ENCODE assay signal across 15 mouse cellular contexts in genomic region chr6:88960941-88961340, GRCm38 (mm10). TPM values are rescaled to one million over a fixed set of nuclear protein-coding genes. Genes with fewer than 3 reads are reported as not detected.
DNase-seq lines count a peak whose midpoint lies in the region; ATAC-seq and TF ChIP-seq lines count a peak whose summit lies in the region.
"Had no signal": no experiment of that assay in that cellular context is flagged by ENCODE, and none has a peak within 500 bp of the region (broad histone marks: within the 10 kb centered on the region; RNA-seq: fewer than 3 reads in every experiment).

No protein-coding gene starts in this region.

- 0 out of 2 replicates have a peak, but pooled peaks have one; percentile 9 for ATAC-seq in kidney, postnatal 0 days (replicated peaks; ENCODE audit: low FRiP score, low read depth)
- no peak for ATAC-seq in neural tube, embryonic 11.5 days (ENCODE audit: insufficient read depth, low FRiP score, low TSS enrichment)
- ATAC-seq: inflammation-experienced regulatory T-cells, adult 6 months had no signal

- DNase-seq in heart, embryonic 10.5 days (ENCODE audit: low spot score), result no peak
- no peak for DNase-seq in heart, postnatal 25 days (ENCODE audit: low spot score)
- peak; percentile 54 for DNase-seq in kidney, postnatal 0 days (ENCODE audit: low spot score)
- DNase-seq in kidney, postnatal 4 days, result no peak
- peak; percentile 10 for DNase-seq in neural tube, embryonic 11.5 days (ENCODE audit: low spot score)
- no peak for DNase-seq in neural tube, embryonic 10.5 days (ENCODE audit: extremely low spot score, low spot score)
- no peak for DNase-seq in adipocyte (ENCODE audit: low spot score)
- DNase-seq: cerebellum, adult 9-10 months; gastrocnemius, postnatal 36 days; lung, adult 2 months; right cerebral cortex, postnatal 4 days; thymus, postnatal 36 days had no signal

- no peaks in the 10 kb centered on the region for H3K9me3 ChIP-seq in heart, embryonic 10.5 days
- no peaks in the 10 kb centered on the region for H3K9me3 ChIP-seq in kidney, postnatal 0 days (replicated peaks; ENCODE audit: low read length)
- H3K9me3 ChIP-seq in neural tube, embryonic 11.5 days (ENCODE audit: control insufficient read depth, low read length), result no peaks in the 10 kb centered on the region
- H3K9me3 ChIP-seq: limb, embryonic 15.5 days had no signal

- no peak for TF ChIP-seq CTCF in kidney, postnatal 0 days (IDR thresholded peaks at IDR 0.05; ENCODE audit: low read depth)
- TF ChIP-seq CTCF in olfactory bulb, adult 2 months (IDR thresholded peaks at IDR 0.05; ENCODE audit: insufficient read depth, low read depth, low read length), result no peak

- intact Hi-C loops in heart, postnatal 25 days (cut with DNase I), result no loop called here

- H3K27ac ChIP-seq in heart, embryonic 10.5 days, result peak overlapping the region; percentile 81
- no peak overlapping the region for H3K27ac ChIP-seq in kidney, postnatal 0 days
- H3K27ac ChIP-seq in neural tube, embryonic 11.5 days (ENCODE audit: low read depth, low read length), result no peak overlapping the region
- peak overlapping the region; percentile 13; the same call in 1 of the 2 replicates for H3K27ac ChIP-seq in olfactory bulb, adult 2 months (ENCODE audit: insufficient read depth, low read depth, low read length)
- H3K27ac ChIP-seq: limb, embryonic 15.5 days had no signal

- H3K27me3 ChIP-seq in heart, embryonic 10.5 days (ENCODE audit: insufficient read depth, poor library complexity, severe bottlenecking), result peaks cover 9% of the 10 kb centered on the region
- H3K27me3 ChIP-seq in kidney, postnatal 0 days (ENCODE audit: insufficient read depth, low read length), result no peaks in the 10 kb centered on the region
- no peaks in the 10 kb centered on the region for H3K27me3 ChIP-seq in neural tube, embryonic 11.5 days (ENCODE audit: control insufficient read depth, insufficient read depth, low read length)
- H3K27me3 ChIP-seq: limb, embryonic 15.5 days had no signal

- H3K9ac ChIP-seq in kidney, postnatal 0 days (ENCODE audit: low read depth, low read length), result no peak overlapping the region
- no peak overlapping the region for H3K9ac ChIP-seq in neural tube, embryonic 11.5 days (ENCODE audit: low read length)
- H3K9ac ChIP-seq: limb, embryonic 15.5 days had no signal

- TF ChIP-seq POLR2A in olfactory bulb, adult 2 months (IDR thresholded peaks at IDR 0.05; ENCODE audit: insufficient read depth, low read depth, low read length), result no peak

- H3K4me1 ChIP-seq in heart, embryonic 10.5 days, result peaks cover 30% of the 10 kb centered on the region
- no peaks in the 10 kb centered on the region for H3K4me1 ChIP-seq in kidney, postnatal 0 days (replicated peaks; ENCODE audit: insufficient read depth, low read length)
- peaks cover 14% of the 10 kb centered on the region for H3K4me1 ChIP-seq in neural tube, embryonic 11.5 days (ENCODE audit: control insufficient read depth, insufficient read depth, low read length)
- H3K4me1 ChIP-seq in olfactory bulb, adult 2 months (ENCODE audit: control insufficient read depth, insufficient read depth, low read length), result peaks cover 41% of the 10 kb centered on the region

- 41% methylated on average over 4 of the region's 4 CpGs for WGBS in heart, embryonic 10.5 days
- 55% methylated on average over 4 of the region's 4 CpGs for WGBS in kidney, postnatal 0 days
- 83% methylated on average over 4 of the region's 4 CpGs for WGBS in neural tube, embryonic 11.5 days
- WGBS in olfactory bulb, adult 2 months, result 94% methylated on average over 4 of the region's 4 CpGs

- H3K4me3 ChIP-seq in heart, embryonic 10.5 days, result no peak overlapping the region
- H3K4me3 ChIP-seq in kidney, postnatal 0 days (replicated peaks; ENCODE audit: low read depth, low read length), result no peak overlapping the region
- no peak overlapping the region for H3K4me3 ChIP-seq in neural tube, embryonic 11.5 days (ENCODE audit: low read depth, low read length)
- H3K4me3 ChIP-seq in olfactory bulb, adult 2 months (ENCODE audit: insufficient read depth, low read depth, low read length), result no peak overlapping the region
- H3K4me3 ChIP-seq: limb, embryonic 15.5 days had no signal

- no peak overlapping the region for H3K4me2 ChIP-seq in kidney, postnatal 0 days (ENCODE audit: low read length)
- no peak overlapping the region for H3K4me2 ChIP-seq in neural tube, embryonic 11.5 days (ENCODE audit: low read depth)
- H3K4me2 ChIP-seq: limb, embryonic 15.5 days had no signal

- H3K36me3 ChIP-seq in heart, embryonic 10.5 days, result no peaks in the 10 kb centered on the region
- H3K36me3 ChIP-seq in kidney, postnatal 0 days (ENCODE audit: insufficient read depth, low read length), result no peaks in the 10 kb centered on the region
- H3K36me3 ChIP-seq in neural tube, embryonic 11.5 days (ENCODE audit: control insufficient read depth, insufficient read depth, low read length), result no peaks in the 10 kb centered on the region
- H3K36me3 ChIP-seq: limb, embryonic 15.5 days had no signal

RNA-seq across cellular contexts. Expression of gene Tpra1, which starts 58.9 kb away (rescaled TPM):
- polyA plus RNA-seq in heart, embryonic 10.5 days (2016; fragmentation: Nextera tagmentation; extraction: Ambion mirVana), result 46.1 and 52.4 TPM in 2 replicates
- 10 to 100 TPM; 36.4 to 37.2 TPM for total RNA-seq in heart, postnatal 25 days (2021)
- polyA plus RNA-seq in kidney, postnatal 0 days (2015; fragmentation: Nextera tagmentation; extraction: Ambion mirVana), result 62.2 and 71.1 TPM in 2 replicates
- 44.8 and 48.8 TPM in 2 replicates for polyA plus RNA-seq in neural tube, embryonic 11.5 days (2014; fragmentation: Nextera tagmentation; extraction: Ambion mirVana)
- polyA plus RNA-seq in olfactory bulb, adult 2 months (2012; ENCODE audit: insufficient read depth, insufficient read length, low replicate concordance, missing spikeins), result not detected in 2 replicates

Comparison
In these comparisons a context has a peak if more than half of its experiments do, and no peak if none do; other contexts are left out.
1. DNase-seq: peak in kidney, postnatal 0 days (single experiment) and neural tube, embryonic 11.5 days (single experiment); none in heart, embryonic 10.5 days (single experiment), heart, postnatal 25 days (single experiment), kidney, postnatal 4 days (0 of 2), neural tube, embryonic 10.5 days (single experiment) and adipocyte (single experiment).
2. H3K27ac ChIP-seq: peak in heart, embryonic 10.5 days (single experiment) and olfactory bulb, adult 2 months (single experiment); none in kidney, postnatal 0 days (single experiment) and neural tube, embryonic 11.5 days (single experiment).